Mouse (Mus musculus) frontal cortex, adult 2 months (tissue): ENCODE measurements around the gene Slc9a1. TPM values are rescaled to one million over a fixed set of nuclear protein-coding genes. Genes with fewer than 3 reads are reported as not detected.

Source experiments
- DNase-seq, 2 experiments: peaks; one replicate each; pipeline ENCODE4 v3.0.0; 2022; ENCODE audit warnings: low spot score in 1 of 2; ENCODE audit errors: extremely low spot score in 1 of 2
- polyA plus RNA-seq: library from polyadenylated mRNA; depleted of rRNA; stranded (reverse); fragments of >200 nt; gene quantifications from 2 replicates; pipeline ENCODE4 v1.2.3, GENCODE M21; 2012; rRNA removed

The Slc9a1 gene
- polyA plus RNA-seq, 1 experiment, result 43.9 TPM

- DNase-seq, result no peak
Observed at GRCm38 (mm10) chr4:133471135-133471821, 101.8 kb downstream of the Slc9a1 start.

Other genes starting within 250 kb of the Slc9a1 start
- 14.2 and 16.3 TPM in 2 replicates for gene Wasf2, start 239.2 kb upstream of the Slc9a1 start, polyA plus RNA-seq
- 8.1 and 9.9 TPM in 2 replicates for gene Cd164l2, start 157.6 kb upstream of the Slc9a1 start, polyA plus RNA-seq
- gene Gpr3, start 157.2 kb upstream of the Slc9a1 start, polyA plus RNA-seq, result 8.9 and 14.7 TPM in 2 replicates
- gene Map3k6, start 128.9 kb upstream of the Slc9a1 start, polyA plus RNA-seq, result 3.9 and 4.0 TPM in 2 replicates
- 1.2 and 1.6 TPM in 2 replicates for gene Sytl1, start 106.6 kb upstream of the Slc9a1 start, polyA plus RNA-seq
- gene Tmem222, start 91.9 kb upstream of the Slc9a1 start, polyA plus RNA-seq, result 152 and 156 TPM in 2 replicates
- gene Wdtc1, start 16.2 kb upstream of the Slc9a1 start, polyA plus RNA-seq, result 43.0 and 46.2 TPM in 2 replicates
- gene Tent5b, start 110.4 kb downstream of the Slc9a1 start, polyA plus RNA-seq, result 0.08 TPM in 2 replicates
- 134 and 162 TPM in 2 replicates for gene Trnp1, start 128.8 kb downstream of the Slc9a1 start, polyA plus RNA-seq
- 0.14 and 0.50 TPM in 2 replicates for gene Kdf1, start 149.3 kb downstream of the Slc9a1 start, polyA plus RNA-seq
- 210 and 219 TPM in 2 replicates for gene Nudc, start 176.3 kb downstream of the Slc9a1 start, polyA plus RNA-seq
- not detected in 2 replicates for gene Nr0b2, start 183.7 kb downstream of the Slc9a1 start, polyA plus RNA-seq
- 7.0 and 7.5 TPM in 2 replicates for gene Gpatch3, start 205.0 kb downstream of the Slc9a1 start, polyA plus RNA-seq
- gene Gpn2, start 214.7 kb downstream of the Slc9a1 start, polyA plus RNA-seq, result 18.9 and 22.4 TPM in 2 replicates
- gene Sfn, start 232.5 kb downstream of the Slc9a1 start, polyA plus RNA-seq, result 2.5 and 2.9 TPM in 2 replicates